ENCODE assay signal across 17 mouse cellular contexts in genomic region chr10:40443371-40443770, GRCm38 (mm10).
DNase-seq lines count a peak whose midpoint lies in the region; ATAC-seq and TF ChIP-seq lines count a peak whose summit lies in the region.
"Had no signal": no experiment of that assay in that cellular context is flagged by ENCODE, and none has a peak within 500 bp of the region (broad histone marks: within the 10 kb centered on the region; RNA-seq: fewer than 3 reads in every experiment).

No protein-coding gene starts in this region.

- H3K4me1 ChIP-seq in kidney, embryonic 16.5 days (ENCODE audit: insufficient read depth, low read length): peaks cover 7% of the 10 kb centered on the region; the same call in 1 of the 2 replicates
- peaks cover 21% of the 10 kb centered on the region for H3K4me1 ChIP-seq in olfactory bulb, adult 2 months (ENCODE audit: control insufficient read depth, insufficient read depth, low read length)

- no peak for TF ChIP-seq CTCF in brain, embryonic 14.5 days (IDR thresholded peaks at IDR 0.05; ENCODE audit: borderline replicate concordance, extremely low read depth, insufficient read depth, insufficient read length)
- TF ChIP-seq CTCF in olfactory bulb, adult 2 months (IDR thresholded peaks at IDR 0.05; ENCODE audit: insufficient read depth, low read depth, low read length): no peak

- WGBS in kidney, embryonic 16.5 days: 72% methylated on average over 7 of the region's 7 CpGs
- 45% methylated on average over 7 of the region's 7 CpGs for WGBS in olfactory bulb, adult 2 months

- no peak overlapping the region for H3K9ac ChIP-seq in kidney, embryonic 16.5 days (replicated peaks; ENCODE audit: low read length)
- H3K9ac ChIP-seq: neural tube, embryonic 15.5 days had no signal

- no peak for ATAC-seq in kidney, embryonic 16.5 days (ENCODE audit: low FRiP score, low TSS enrichment)
- ATAC-seq: lung, postnatal 0 days had no signal

- H3K4me2 ChIP-seq in kidney, embryonic 16.5 days (replicated peaks; ENCODE audit: low read depth, low read length): no peak overlapping the region
- H3K4me2 ChIP-seq: heart, embryonic 11.5 days; neural tube, embryonic 15.5 days had no signal

- H3K36me3 ChIP-seq in kidney, embryonic 16.5 days (ENCODE audit: insufficient read depth, low read length): 0 out of 2 replicates have a peak, but pooled peaks cover 5% of the 10 kb centered on the region
- H3K36me3 ChIP-seq: neural tube, embryonic 15.5 days had no signal

- no peak overlapping the region for H3K4me3 ChIP-seq in kidney, embryonic 16.5 days (ENCODE audit: low read length)
- H3K4me3 ChIP-seq in olfactory bulb, adult 2 months (ENCODE audit: insufficient read depth, low read depth, low read length): no peak overlapping the region
- H3K4me3 ChIP-seq: neural tube, embryonic 15.5 days had no signal

- no peaks in the 10 kb centered on the region for H3K27me3 ChIP-seq in kidney, embryonic 16.5 days (ENCODE audit: insufficient read depth, low read length)
- H3K27me3 ChIP-seq: neural tube, embryonic 15.5 days had no signal

- H3K27ac ChIP-seq in kidney, embryonic 16.5 days (ENCODE audit: low read length): peak overlapping the region; percentile 61; the same call in 1 of the 2 replicates
- peak overlapping the region; percentile 60; the same call in 1 of the 2 replicates for H3K27ac ChIP-seq in olfactory bulb, adult 2 months (ENCODE audit: insufficient read depth, low read depth, low read length)
- H3K27ac ChIP-seq: neural tube, embryonic 15.5 days had no signal

- no peak for TF ChIP-seq POLR2A in brain, embryonic 14.5 days (IDR thresholded peaks at IDR 0.05; ENCODE audit: borderline replicate concordance, extremely low read depth, insufficient read depth, insufficient read length, poor library complexity, severe bottlenecking)
- no peak for TF ChIP-seq POLR2A in olfactory bulb, adult 2 months (IDR thresholded peaks at IDR 0.05; ENCODE audit: insufficient read depth, low read depth, low read length)

- no peak for DNase-seq in kidney, adult 18-20 months
- DNase-seq in Muller cell, postnatal 12 days (ENCODE audit: inconsistent ontology term): peak; percentile 39
- DNase-seq in brain, embryonic 14.5 days (ENCODE audit: low read depth): peak; percentile 34
- DNase-seq in frontal cortex, adult 2 months (ENCODE audit: extremely low spot score in 1 of 2, low spot score in 1 of 2): no peak
- no peak for DNase-seq in left cerebral cortex, adult 8-10 months (ENCODE audit: low spot score in 2 of 2)
- DNase-seq: adrenal gland, adult 8-10 months; cerebellum, postnatal 36 days; gastrocnemius, postnatal 10 days; heart, postnatal 4 days; kidney, postnatal 10 days; liver; right cerebral cortex, postnatal 25 days had no signal

- H3K9me3 ChIP-seq in kidney, embryonic 16.5 days (ENCODE audit: low read length): peaks cover 6% of the 10 kb centered on the region; the same call in 1 of the 2 replicates
- H3K9me3 ChIP-seq: neural tube, embryonic 15.5 days had no signal

Comparison
In these comparisons a context has a peak if more than half of its experiments do, and no peak if none do; other contexts are left out.
1. DNase-seq: peak in Muller cell, postnatal 12 days (single experiment) and brain, embryonic 14.5 days (single experiment); none in kidney, adult 18-20 months (single experiment), frontal cortex, adult 2 months (0 of 2) and left cerebral cortex, adult 8-10 months (0 of 2).